Mouse (Mus musculus) lung, postnatal 36 days (tissue): Measurements from ENCODE around the gene Rap1gap2.
A peak's percentile ranks its signal among the peaks of the same experiment; 100 is the strongest.

Experiments
- DNase-seq: peaks from one replicate; pipeline ENCODE4 v3.0.0; 2022; ENCODE audit warnings: mixed read lengths

The Rap1gap2 gene

GRCm38 (mm10) chr11:74448556-74448955, 162.2 kb downstream of the Rap1gap2 start:
- DNase-seq, result no peak

DNA sequence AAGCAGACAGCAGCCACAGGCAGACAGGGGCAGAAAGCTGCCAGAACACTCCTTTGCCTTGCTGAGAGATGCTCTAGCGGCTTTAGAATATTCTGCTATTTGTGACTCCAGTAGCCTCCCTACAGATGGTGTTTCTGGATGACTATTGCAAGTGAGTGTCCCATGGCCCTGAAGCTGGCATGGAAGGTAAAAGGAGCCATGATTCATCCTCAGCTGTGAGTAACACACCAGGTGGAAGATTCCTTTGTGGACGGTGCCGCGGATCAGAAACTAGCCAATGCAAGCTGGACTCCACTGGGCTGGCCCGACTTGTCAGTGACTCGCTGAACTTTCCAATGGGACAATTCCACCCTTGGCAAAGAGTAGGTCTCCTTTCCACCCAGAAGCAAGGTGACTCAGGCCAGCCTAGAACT, 162.7 kb downstream of the Rap1gap2 start:
- no peak for DNase-seq

GRCm38 (mm10) chr11:74445591-74445990, 165.1 kb downstream of the Rap1gap2 start:
- no peak for DNase-seq

DNA sequence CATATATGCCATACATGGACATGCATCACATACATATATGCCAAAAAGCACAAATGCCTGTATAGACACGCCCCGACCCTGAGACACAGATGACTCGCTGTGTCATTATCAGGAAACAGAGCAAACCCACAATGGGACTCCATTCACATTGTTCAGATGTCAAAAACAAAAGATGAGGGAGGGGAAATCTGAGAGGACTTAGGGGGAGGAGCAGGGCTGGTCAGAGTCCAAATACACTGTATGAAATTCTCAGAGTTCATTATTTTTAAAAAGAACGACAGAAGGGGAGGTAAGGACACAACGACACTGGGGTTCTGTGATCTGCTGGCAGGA, 166.8 kb downstream of the Rap1gap2 start:
- DNase-seq, result no peak

GRCm38 (mm10) chr11:74443147-74443923, 167.4 kb downstream of the Rap1gap2 start:
- no peak for DNase-seq

- DNase-seq, result no peak
Measured at GRCm38 (mm10) chr11:74442396-74442795, 168.3 kb downstream of the Rap1gap2 start.

DNA sequence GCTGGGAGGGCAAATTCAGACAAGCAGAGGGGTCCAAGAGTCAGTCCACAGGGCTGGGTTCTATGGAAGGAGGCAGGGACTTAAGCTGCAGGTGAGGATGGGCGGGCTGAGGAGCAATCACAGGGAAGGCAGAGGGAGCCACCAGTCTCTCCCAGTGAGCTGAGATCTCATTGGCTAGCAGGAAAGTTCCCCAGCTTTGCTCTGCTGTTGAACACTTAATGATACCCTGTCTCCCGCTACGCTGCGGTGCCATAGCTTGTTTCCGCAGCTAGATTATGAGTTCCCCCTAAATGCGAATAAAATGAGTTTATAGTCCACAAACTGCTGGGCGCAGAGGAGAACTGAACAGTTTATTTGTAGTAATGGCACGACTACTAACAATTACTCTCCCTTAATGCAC, 170.6 kb downstream of the Rap1gap2 start:
- no peak for DNase-seq

DNA sequence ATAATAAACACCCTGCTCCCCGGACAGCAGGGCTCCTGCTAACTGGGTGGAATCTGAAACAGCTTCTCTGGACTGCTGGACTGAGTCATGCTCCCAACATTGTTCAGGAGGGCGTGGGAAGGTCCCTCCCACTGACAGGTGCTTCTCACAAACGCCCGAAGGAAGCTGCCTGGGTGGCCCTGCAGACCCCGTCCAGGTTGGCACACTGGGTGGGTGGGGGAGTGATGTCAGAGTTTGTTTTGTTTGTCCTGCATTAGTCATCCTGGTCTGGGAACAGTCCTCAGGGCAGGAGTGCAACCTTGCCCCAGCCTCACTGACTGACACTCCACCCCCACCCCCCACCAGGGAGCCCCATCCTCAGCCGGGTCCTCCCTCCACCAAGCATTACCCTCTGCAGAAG, 171.5 kb downstream of the Rap1gap2 start:
- DNase-seq, result no peak

DNA sequence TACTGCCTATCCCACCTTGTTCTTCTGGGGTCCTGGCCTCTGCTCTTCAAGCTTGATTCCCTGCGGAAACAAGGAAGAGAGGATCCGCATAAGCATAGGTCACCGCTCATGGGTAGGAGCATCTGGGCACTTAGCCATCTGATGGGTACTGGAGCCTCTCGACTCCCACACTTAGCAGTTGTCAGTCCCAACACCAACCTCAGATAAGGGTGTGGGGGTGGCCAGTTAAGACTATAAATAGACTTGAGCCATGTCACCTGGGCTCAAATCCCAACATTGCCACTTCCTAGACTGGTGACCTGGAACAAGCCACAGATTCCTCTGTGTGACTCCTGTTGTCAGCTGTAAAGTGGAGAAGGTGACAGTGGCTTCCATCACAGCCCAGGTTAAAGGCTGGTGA, 172.5 kb downstream of the Rap1gap2 start:
- no peak for DNase-seq

DNA sequence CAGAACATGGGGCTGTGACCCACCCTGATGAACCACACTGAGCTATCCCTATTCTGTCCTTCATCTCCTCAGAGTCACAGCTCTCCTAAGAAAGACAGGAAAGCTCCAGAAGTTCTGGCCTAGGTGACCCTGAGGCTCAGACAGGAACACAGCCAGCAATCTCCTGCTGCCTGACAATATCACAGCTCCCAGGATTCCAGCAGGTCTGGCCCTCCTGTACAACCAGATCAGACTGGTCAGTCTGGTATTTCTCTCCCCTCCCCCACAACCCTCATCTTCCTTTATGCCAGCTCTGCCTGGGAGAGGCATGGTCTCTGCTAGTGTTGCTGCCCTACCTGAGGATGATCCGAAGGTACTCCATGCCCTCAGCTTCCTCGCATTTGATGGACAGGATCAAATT, 175.3 kb downstream of the Rap1gap2 start:
- DNase-seq, result no peak

DNA sequence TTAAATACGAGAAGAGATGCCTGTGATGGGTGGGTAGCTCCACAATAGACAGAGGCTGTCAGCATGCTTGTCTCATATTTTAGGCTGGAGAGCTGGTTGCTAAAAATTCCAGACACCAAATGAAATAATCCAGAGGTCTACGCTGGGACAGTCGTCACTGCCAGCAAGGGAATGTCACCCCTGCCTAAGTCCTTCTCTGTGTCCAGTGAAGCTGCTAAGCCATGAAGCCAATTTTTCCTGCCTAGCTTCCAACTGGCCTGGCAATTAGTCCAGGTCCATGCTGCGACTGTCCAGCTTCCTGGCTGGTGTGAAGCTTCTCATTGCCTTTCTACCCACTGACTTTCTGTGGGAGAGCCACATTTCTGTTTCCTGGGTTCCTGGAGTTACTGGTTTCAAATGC, 177.7 kb downstream of the Rap1gap2 start:
- no peak for DNase-seq

GRCm38 (mm10) chr11:74429798-74430529, 180.8 kb downstream of the Rap1gap2 start:
- DNase-seq, result no peak

DNA sequence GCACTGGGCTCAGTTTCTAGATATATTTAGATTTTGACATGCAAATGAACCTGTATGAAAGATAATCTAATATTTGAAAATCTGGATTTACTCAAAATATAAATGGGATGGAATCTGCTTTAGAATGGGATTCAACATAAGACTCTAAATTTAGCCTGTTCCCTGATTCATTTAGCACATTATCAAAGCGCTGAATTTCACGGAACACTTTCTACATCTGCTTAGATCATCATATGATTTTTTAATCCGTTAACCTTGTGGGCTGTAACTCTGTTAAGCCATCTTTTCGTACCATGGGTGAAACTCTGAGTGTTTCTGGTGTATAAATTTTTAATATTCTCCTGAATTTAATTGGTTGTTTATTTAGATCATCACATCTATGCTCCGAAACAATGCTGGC, 184.4 kb downstream of the Rap1gap2 start:
- no peak for DNase-seq

- DNase-seq, result no peak
Measured at GRCm38 (mm10) chr11:74422019-74422418, 188.7 kb downstream of the Rap1gap2 start.

- no peak for DNase-seq
Measured at GRCm38 (mm10) chr11:74421151-74421550, 189.6 kb downstream of the Rap1gap2 start.

DNA sequence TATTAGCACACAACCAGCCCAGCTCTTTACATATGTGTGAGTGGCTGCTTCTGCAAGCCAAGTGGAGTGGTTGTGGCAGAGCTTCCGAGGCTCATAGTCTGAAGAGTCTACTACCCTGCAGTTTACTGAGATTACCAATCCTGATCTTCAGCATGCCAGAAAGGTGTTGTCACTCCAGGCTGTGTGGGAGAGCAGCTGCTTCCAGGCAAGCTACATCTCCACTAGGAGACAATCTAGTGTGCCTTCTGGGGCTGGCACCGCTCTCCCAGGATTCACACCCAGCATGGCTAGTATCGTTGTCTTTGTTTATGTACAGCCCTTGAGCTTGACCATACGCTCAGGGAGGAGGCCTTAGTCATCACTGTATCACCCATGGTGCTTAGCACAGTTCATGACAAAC, 191.1 kb downstream of the Rap1gap2 start:
- DNase-seq, result no peak

- no peak for DNase-seq
Measured at GRCm38 (mm10) chr11:74415736-74416135, 195.0 kb downstream of the Rap1gap2 start.

DNA sequence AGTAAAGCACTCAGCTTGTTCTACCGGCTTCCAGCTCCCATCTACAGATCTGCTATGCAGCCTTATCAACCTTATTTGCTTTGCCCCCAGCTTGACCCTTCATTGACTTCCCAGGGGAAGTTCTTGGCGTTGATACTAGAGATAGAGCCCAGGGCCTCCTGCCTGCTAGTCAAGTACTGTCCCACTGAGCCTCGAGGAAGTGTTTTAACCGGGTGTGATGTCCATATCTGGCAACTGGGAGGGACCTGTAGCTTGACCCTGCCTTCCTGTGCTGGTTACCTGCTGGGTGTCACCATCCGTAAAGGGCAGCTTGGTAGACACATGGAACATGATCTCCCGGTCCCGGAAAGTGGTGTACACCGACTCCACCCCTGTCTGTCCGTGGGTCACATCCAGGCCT, 196.6 kb downstream of the Rap1gap2 start:
- DNase-seq, result no peak

- DNase-seq, result peak; percentile 15
Measured at GRCm38 (mm10) chr11:74413449-74413972, 197.2 kb downstream of the Rap1gap2 start.

DNA sequence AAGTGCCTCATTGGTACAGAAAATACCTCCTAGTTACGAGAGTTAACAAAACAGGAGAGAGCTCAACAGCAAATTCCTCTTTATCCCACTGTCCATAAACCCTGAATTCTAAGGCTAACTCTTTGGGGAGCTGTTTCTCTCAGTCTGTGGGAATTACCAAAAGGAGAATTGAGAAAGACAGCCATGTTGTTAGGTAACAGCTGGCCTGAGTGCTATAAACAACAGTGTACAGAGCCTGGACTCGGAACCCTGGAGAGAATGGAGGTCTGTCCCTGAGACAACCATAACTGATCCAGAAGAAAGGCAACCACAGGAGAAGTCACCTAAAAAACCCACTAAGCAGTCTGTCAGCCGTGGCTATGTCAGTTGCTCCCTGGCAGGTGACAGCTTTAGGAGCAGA, 198.3 kb downstream of the Rap1gap2 start:
- DNase-seq, result peak; percentile 7

GRCm38 (mm10) chr11:74411943-74412342, 198.8 kb downstream of the Rap1gap2 start:
- no peak for DNase-seq

DNA sequence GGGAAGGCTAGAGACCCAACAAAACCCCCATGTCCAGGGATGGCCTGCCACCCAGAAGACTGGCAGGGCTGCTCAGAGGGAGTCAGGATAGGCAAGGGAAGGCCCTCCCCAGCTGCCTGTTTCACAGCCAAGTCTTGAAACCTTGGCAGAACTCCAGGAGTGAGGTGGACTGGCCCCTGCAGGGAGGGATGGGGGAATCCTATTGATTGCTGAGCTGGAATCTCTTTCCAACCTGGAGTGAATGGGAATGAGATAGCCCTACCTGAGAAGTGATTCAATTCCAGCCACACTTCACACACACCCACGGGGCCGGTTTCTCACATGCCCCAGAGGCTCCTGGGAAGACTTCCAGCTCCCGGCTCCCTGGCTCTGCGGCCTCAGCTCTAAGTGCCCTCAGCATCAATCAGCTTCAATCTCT, 200.9 kb downstream of the Rap1gap2 start:
- DNase-seq, result peak; percentile 35

GRCm38 (mm10) chr11:74409447-74409754, 201.3 kb downstream of the Rap1gap2 start:
- DNase-seq, result no peak
